Mouse (Mus musculus) adrenal gland, adult 10 weeks (tissue): Measurements from ENCODE around the gene Gm30083. TPM values are rescaled to one million over a fixed set of nuclear protein-coding genes. Genes with fewer than 3 reads are reported as not detected.

ENCODE experiments used
- polyA plus RNA-seq: library from polyadenylated mRNA; stranded (reverse); fragments of 350-450 nt; fragmentation: Illumina TruSeq; extraction: RNeasy Lipid Tissue Mini Kit (QIAGEN cat#74804); gene quantifications from one replicate; pipeline ENCODE4 v1.2.3, GENCODE M21; 2014; ENCODE audit warnings: low read depth, low replicate concordance

Gene Gm30083
- not detected for polyA plus RNA-seq

GRCm38 (mm10) chr14:34015063-34015462, at the start of gene Gm30083:
Gene Gm30083 (minus strand): TSS chr14:34015182.

GRCm38 (mm10) chr14:34052516-34052915, 37.5 kb upstream of the Gm30083 start, which contains the start of gene Antxrl:
Gene Antxrl (plus strand): TSS chr14:34052707.

GRCm38 (mm10) chr14:34016381-34016780, 1.4 kb upstream of the Gm30083 start, which contains the start of gene Gm5460:
Gene Gm5460 (plus strand): TSS chr14:34016758.

GRCm38 (mm10) chr14:33978604-33979059, 36.4 kb downstream of the Gm30083 start, which contains the start of gene Zfp488:
Gene Zfp488 (minus strand): TSS chr14:33978764.

GRCm38 (mm10) chr14:33953761-33954160, 61.2 kb downstream of the Gm30083 start, which contains the start of gene Rbp3:
Gene Rbp3 (plus strand): TSS chr14:33954003.

GRCm38 (mm10) chr14:33940739-33941138, 74.2 kb downstream of the Gm30083 start, which contains the start of gene Gdf2:
Gene Gdf2 (plus strand): TSS chr14:33941039.

Other genes with a start within 250 kb of the Gm30083 start
- 15.0 TPM for gene Gdf10, start 91.6 kb downstream of the Gm30083 start, polyA plus RNA-seq
- gene Gdf2, start 74.1 kb downstream of the Gm30083 start, polyA plus RNA-seq, result not detected
- not detected for gene Rbp3, start 61.2 kb downstream of the Gm30083 start, polyA plus RNA-seq
- not detected for gene Zfp488, start 36.4 kb downstream of the Gm30083 start, polyA plus RNA-seq
- gene Gm5460, start 1.6 kb upstream of the Gm30083 start, polyA plus RNA-seq, result 0.93 TPM
- gene Antxrl, start 37.5 kb upstream of the Gm30083 start, polyA plus RNA-seq, result not detected
- gene Anxa8, start 70.8 kb upstream of the Gm30083 start, polyA plus RNA-seq, result 0.52 TPM
- not detected for gene A630023A22Rik, start 87.6 kb upstream of the Gm30083 start, polyA plus RNA-seq
- gene Npy4r, start 137.3 kb upstream of the Gm30083 start, polyA plus RNA-seq, result not detected
- gene Gprin2, start 186.5 kb upstream of the Gm30083 start, polyA plus RNA-seq, result 2.2 TPM
- 0.35 TPM for gene Syt15, start 204.4 kb upstream of the Gm30083 start, polyA plus RNA-seq